Mouse (Mus musculus) testis, adult 2 months (tissue): Measurements from ENCODE around the gene Llcfc1.

Source experiments
- CTCF ChIP-seq: fragments of 200-500 bp; IDR thresholded peaks from 2 replicates; pipeline ENCODE4 v1.5.1; 2012; ENCODE audit warnings: low read depth, mild to moderate bottlenecking, inconsistent platforms, low read length, moderate library complexity; ENCODE audit not compliant: control insufficient read depth, insufficient read depth, insufficient replicate concordance
- POLR2A ChIP-seq: fragments of 200-500 bp; IDR thresholded peaks from 2 replicates; pipeline ENCODE4 v1.6.1; 2012; ENCODE audit warnings: low read depth, mild to moderate bottlenecking, inconsistent platforms, low read length, moderate library complexity; ENCODE audit not compliant: control insufficient read depth

DNA sequence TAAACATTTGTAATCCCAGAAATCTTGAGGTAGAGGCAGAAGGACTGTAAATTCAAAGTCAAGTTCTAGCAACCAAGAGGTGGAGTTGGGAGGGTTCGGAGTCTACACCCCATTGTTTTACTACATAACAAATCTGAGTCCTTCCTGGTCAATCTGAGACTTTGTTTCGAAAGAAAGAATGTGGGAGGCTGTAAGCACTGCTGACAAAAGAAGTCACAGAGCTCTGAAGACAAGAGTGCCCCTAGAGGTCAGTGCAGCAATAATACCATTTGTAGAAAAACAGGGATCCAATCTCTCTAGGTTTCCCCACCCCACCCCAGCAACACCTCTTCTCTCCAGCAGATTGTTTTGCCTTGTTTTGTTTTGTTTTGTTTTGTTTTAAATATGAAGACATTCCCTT, 21.9 kb upstream of the Llcfc1 start:
- TF ChIP-seq CTCF (no peak), POLR2A (no peak)
